Mouse (Mus musculus): ENCODE measurements at regions not wholly inside any gene's neighbourhood (a gene's known extent, or its start where the extent isn't known, plus 50 kb on each side); places are given as distances from the start of the nearest gene placed in this dataset.

DNA sequence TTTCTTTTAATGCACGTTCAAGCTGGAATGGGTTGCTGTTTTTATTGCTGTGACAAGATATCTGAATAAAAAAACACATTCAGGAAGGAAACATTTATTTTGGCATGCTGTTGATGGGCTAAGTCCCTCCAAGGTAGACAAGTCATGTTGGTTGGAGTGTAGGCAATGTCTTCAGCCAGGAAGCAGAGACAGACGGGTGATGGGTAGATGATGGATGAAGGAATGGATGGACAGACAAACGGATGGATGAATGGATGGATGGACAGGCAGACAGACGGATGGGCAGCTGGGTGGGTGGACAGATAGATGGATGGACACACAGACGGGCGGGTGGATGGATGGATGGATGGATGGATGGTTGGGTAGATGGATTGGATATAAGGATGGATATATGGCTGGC lies 380.7 kb downstream of the Cbln4 start:
- Histone ChIP-seq H3K79me2 (ENCODE audit: control insufficient read depth, insufficient read depth) (no peaks in the 10 kb centered on the region), H3K27me3 (ENCODE audit: control insufficient read depth, insufficient read depth, insufficient read length) (no peaks in the 10 kb centered on the region), H3K36me3 (ENCODE audit: control insufficient read depth, insufficient read depth) (no peaks in the 10 kb centered on the region), H3K4me2 (ENCODE audit: low read depth) (no peak overlapping the region), H3ac (ENCODE audit: control insufficient read depth, insufficient read length) (no peak overlapping the region), H3K4me3 (no peak overlapping the region)
- TF ChIP-seq USF1 (IDR thresholded peaks at IDR 0.05; ENCODE audit: low read depth) (no peak), E2F4 (IDR thresholded peaks at IDR 0.05; ENCODE audit: insufficient read depth) (no peak), TCF12 (IDR thresholded peaks at IDR 0.05; ENCODE audit: insufficient read depth, poor library complexity, severe bottlenecking) (no peak), REST (IDR thresholded peaks at IDR 0.05; ENCODE audit: insufficient read depth, insufficient read length) (no peak), MAX (IDR thresholded peaks at IDR 0.05; ENCODE audit: low read depth) (no peak), CEBPB (IDR thresholded peaks at IDR 0.05; ENCODE audit: insufficient read depth, poor library complexity, severe bottlenecking) (no peak)

DNA sequence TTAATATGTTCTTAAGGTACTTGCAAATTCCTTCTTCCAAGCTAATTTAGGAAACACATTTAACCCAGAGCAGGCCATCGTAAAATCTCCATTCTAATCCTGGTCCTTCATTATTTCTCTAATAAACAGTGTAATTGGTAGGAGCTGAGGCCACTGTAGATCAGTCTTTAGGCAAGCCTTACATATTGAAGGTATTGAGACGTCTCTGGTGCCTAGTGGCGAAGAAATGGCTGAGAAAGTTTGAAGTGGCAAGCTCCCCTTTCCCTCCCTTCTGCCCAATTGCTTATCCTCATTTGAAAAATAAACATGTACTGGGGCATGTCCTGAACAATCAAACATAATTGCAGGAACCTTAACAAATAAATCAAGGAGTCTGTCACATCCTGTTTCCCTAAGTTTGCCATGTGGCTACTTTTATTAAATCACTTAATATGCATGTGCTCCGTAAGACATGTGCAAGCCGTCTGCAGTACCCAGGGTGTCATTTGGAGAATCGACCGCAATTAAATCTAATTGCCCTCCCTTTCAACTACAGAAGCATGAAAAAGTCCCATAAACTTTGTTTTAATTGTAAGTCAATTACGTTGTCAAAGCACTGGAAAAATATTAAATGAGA lies 381.3 kb downstream of the Cbln4 start:
- Histone ChIP-seq H3K4me2 (ENCODE audit: low read depth) (no peak overlapping the region), H3K4me3 (no peak overlapping the region), H3K27me3 (ENCODE audit: control insufficient read depth, insufficient read depth, insufficient read length) (no peaks in the 10 kb centered on the region), H3K36me3 (ENCODE audit: control insufficient read depth, insufficient read depth) (no peaks in the 10 kb centered on the region), H3K79me2 (ENCODE audit: control insufficient read depth, insufficient read depth) (no peaks in the 10 kb centered on the region), H3ac (ENCODE audit: control insufficient read depth, insufficient read length) (no peak overlapping the region)
- TF ChIP-seq CEBPB (IDR thresholded peaks at IDR 0.05; ENCODE audit: insufficient read depth, poor library complexity, severe bottlenecking) (no peak), USF1 (IDR thresholded peaks at IDR 0.05; ENCODE audit: low read depth) (no peak), MYOG (IDR thresholded peaks at IDR 0.05; ENCODE audit: control insufficient read depth in 1 of 3, insufficient read depth in 1 of 3, insufficient read length in 2 of 3, low read depth in 2 of 3) (no peak), POLR2A (IDR thresholded peaks at IDR 0.05; ENCODE audit: insufficient read length, low read depth) (no peak), MAX (IDR thresholded peaks at IDR 0.05; ENCODE audit: low read depth) (no peak), TCF12 (IDR thresholded peaks at IDR 0.05; ENCODE audit: insufficient read depth, poor library complexity, severe bottlenecking) (no peak), MYOD1 (IDR thresholded peaks at IDR 0.05; ENCODE audit: control insufficient read depth in 1 of 3, insufficient read length in 2 of 3, low read depth in 2 of 3) (no peak), SRF (IDR thresholded peaks at IDR 0.05; ENCODE audit: control insufficient read depth, insufficient read length, low read depth) (no peak), TCF3 (IDR thresholded peaks at IDR 0.05; ENCODE audit: insufficient read length, low read depth) (no peak), REST (IDR thresholded peaks at IDR 0.05; ENCODE audit: insufficient read depth, insufficient read length) (no peak), E2F4 (IDR thresholded peaks at IDR 0.05; ENCODE audit: insufficient read depth) (no peak), POLR2AphosphoS2 (IDR thresholded peaks at IDR 0.05; ENCODE audit: insufficient read length, low read depth) (no peak)

DNA sequence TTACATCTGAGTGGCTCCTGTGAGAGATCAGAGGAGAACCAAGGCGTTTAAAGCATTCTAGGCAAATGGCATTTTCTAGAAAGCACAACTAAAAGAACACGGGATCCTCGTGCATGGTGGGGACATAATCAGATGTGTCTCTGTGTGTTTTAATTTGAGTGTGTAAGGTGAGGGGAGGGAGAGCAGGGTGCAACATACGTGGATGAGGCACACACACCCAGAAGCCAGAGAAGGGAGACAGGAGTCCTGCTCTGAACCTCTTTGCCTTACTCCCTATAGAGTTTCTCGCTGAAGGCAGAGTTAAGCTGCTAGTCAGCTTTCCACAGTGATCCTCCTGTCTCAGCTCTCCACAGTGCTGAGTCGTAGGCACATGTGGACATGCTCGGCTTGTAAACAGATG lies 386.1 kb downstream of the Cbln4 start:
- Histone ChIP-seq H3K4me2 (ENCODE audit: low read depth) (no peak overlapping the region), H3ac (ENCODE audit: control insufficient read depth, insufficient read length) (no peak overlapping the region), H3K36me3 (ENCODE audit: control insufficient read depth, insufficient read depth) (no peaks in the 10 kb centered on the region), H3K79me2 (ENCODE audit: control insufficient read depth, insufficient read depth) (no peaks in the 10 kb centered on the region), H3K4me3 (no peak overlapping the region), H3K27me3 (ENCODE audit: control insufficient read depth, insufficient read depth, insufficient read length) (no peaks in the 10 kb centered on the region)
- no peak for TF ChIP-seq MAX (IDR thresholded peaks at IDR 0.05; ENCODE audit: low read depth)
- no peak for TF ChIP-seq USF1 (IDR thresholded peaks at IDR 0.05; ENCODE audit: low read depth)
- TF ChIP-seq MYOG (IDR thresholded peaks at IDR 0.05; ENCODE audit: control insufficient read depth in 1 of 3, insufficient read depth in 1 of 3, insufficient read length in 2 of 3, low read depth in 2 of 3), result no peak
- TF ChIP-seq POLR2AphosphoS2 (IDR thresholded peaks at IDR 0.05; ENCODE audit: insufficient read length, low read depth), result no peak
- no peak for TF ChIP-seq E2F4 (IDR thresholded peaks at IDR 0.05; ENCODE audit: insufficient read depth)
- TF ChIP-seq CEBPB (IDR thresholded peaks at IDR 0.05; ENCODE audit: insufficient read depth, poor library complexity, severe bottlenecking), result no peak
- TF ChIP-seq TCF12 (IDR thresholded peaks at IDR 0.05; ENCODE audit: insufficient read depth, poor library complexity, severe bottlenecking), result no peak
- TF ChIP-seq REST (IDR thresholded peaks at IDR 0.05; ENCODE audit: insufficient read depth, insufficient read length), result no peak
- no peak for TF ChIP-seq MYOD1 (IDR thresholded peaks at IDR 0.05; ENCODE audit: control insufficient read depth in 1 of 3, insufficient read length in 2 of 3, low read depth in 2 of 3)

DNA sequence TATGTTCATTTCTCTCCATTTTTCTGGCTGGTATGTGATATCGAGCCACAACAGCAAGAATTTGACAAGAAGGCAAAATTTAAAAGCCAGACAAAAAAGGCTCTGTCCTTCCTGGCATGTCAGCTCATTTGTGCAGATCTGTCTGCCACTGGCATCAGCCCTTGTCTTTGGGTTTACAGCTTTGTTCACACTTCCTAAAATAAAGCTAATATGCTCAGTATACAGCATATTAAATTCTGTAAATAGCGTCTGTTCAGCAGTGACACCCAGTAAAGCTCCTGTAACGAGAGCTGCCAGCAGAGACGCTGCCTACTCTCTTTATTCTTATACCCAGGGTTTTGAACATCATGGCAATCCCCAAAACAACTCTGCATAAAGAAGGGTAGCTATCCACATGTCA lies 401.5 kb downstream of the Cbln4 start:
- no peak overlapping the region for H3K4me3 ChIP-seq
- no peak overlapping the region for H3ac ChIP-seq (ENCODE audit: control insufficient read depth, insufficient read length)
- TF ChIP-seq MYOG (IDR thresholded peaks at IDR 0.05; ENCODE audit: control insufficient read depth in 1 of 3, insufficient read depth in 1 of 3, insufficient read length in 2 of 3, low read depth in 2 of 3) (no peak), POLR2A (IDR thresholded peaks at IDR 0.05; ENCODE audit: insufficient read length, low read depth) (no peak), E2F4 (IDR thresholded peaks at IDR 0.05; ENCODE audit: insufficient read depth) (no peak), TCF12 (IDR thresholded peaks at IDR 0.05; ENCODE audit: insufficient read depth, poor library complexity, severe bottlenecking) (no peak), SRF (IDR thresholded peaks at IDR 0.05; ENCODE audit: control insufficient read depth, insufficient read length, low read depth) (no peak), MAX (IDR thresholded peaks at IDR 0.05; ENCODE audit: low read depth) (no peak), POLR2AphosphoS2 (IDR thresholded peaks at IDR 0.05; ENCODE audit: insufficient read length, low read depth) (no peak), USF1 (IDR thresholded peaks at IDR 0.05; ENCODE audit: low read depth) (no peak), REST (IDR thresholded peaks at IDR 0.05; ENCODE audit: insufficient read depth, insufficient read length) (no peak), MYOD1 (IDR thresholded peaks at IDR 0.05; ENCODE audit: control insufficient read depth in 1 of 3, insufficient read length in 2 of 3, low read depth in 2 of 3) (no peak), CEBPB (IDR thresholded peaks at IDR 0.05; ENCODE audit: insufficient read depth, poor library complexity, severe bottlenecking) (no peak), TCF3 (IDR thresholded peaks at IDR 0.05; ENCODE audit: insufficient read length, low read depth) (no peak)
- H3K36me3 ChIP-seq (ENCODE audit: control insufficient read depth, insufficient read depth), result no peaks in the 10 kb centered on the region
- no peaks in the 10 kb centered on the region for H3K27me3 ChIP-seq (ENCODE audit: control insufficient read depth, insufficient read depth, insufficient read length)
- H3K4me2 ChIP-seq (ENCODE audit: low read depth), result no peak overlapping the region
- no peaks in the 10 kb centered on the region for H3K79me2 ChIP-seq (ENCODE audit: control insufficient read depth, insufficient read depth)

DNA sequence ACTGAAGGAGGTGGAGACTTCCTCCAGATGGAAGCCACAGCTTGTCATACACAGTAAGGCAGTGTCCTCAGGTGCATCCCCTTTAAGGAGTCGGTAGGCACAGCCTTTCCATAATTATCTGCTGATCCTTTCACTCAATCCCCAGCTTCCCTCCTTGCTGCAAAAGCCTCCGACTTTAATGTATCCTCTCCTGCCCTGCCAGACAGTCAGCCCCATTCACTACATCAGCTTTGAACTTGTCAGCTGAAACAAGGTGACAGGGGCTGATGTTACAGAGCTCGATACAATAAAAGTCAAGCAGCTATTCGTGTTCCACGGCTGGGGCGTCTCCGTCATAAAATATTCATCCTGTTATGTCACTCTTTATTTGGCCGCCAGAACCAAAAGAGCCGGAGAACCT lies 402.8 kb downstream of the Cbln4 start:
- H3K36me3 ChIP-seq (ENCODE audit: control insufficient read depth, insufficient read depth), result no peaks in the 10 kb centered on the region
- H3K79me2 ChIP-seq (ENCODE audit: control insufficient read depth, insufficient read depth), result no peaks in the 10 kb centered on the region
- no peak overlapping the region for H3K4me2 ChIP-seq (ENCODE audit: low read depth)
- no peak overlapping the region for H3ac ChIP-seq (ENCODE audit: control insufficient read depth, insufficient read length)
- no peak overlapping the region for H3K4me3 ChIP-seq
- no peaks in the 10 kb centered on the region for H3K27me3 ChIP-seq (ENCODE audit: control insufficient read depth, insufficient read depth, insufficient read length)
- TF ChIP-seq SRF (IDR thresholded peaks at IDR 0.05; ENCODE audit: control insufficient read depth, insufficient read length, low read depth) (no peak), TCF3 (IDR thresholded peaks at IDR 0.05; ENCODE audit: insufficient read length, low read depth) (no peak)

Measured in myocyte (in vitro differentiated cells).